Mouse (Mus musculus) E14TG2a.4 (cell line): ENCODE data around the gene Csnk1g1.

Experiments used
- CTCF ChIP-seq: conservative IDR thresholded peaks from 2 replicates; pipeline ENCODE4 v1.5.1; 2014; ENCODE audit warnings: low read length
- NANOG ChIP-seq: IDR thresholded peaks from 2 replicates; pipeline ENCODE4 v1.6.1; 2014; ENCODE audit warnings: borderline replicate concordance, low read length, mixed read lengths

DNA sequence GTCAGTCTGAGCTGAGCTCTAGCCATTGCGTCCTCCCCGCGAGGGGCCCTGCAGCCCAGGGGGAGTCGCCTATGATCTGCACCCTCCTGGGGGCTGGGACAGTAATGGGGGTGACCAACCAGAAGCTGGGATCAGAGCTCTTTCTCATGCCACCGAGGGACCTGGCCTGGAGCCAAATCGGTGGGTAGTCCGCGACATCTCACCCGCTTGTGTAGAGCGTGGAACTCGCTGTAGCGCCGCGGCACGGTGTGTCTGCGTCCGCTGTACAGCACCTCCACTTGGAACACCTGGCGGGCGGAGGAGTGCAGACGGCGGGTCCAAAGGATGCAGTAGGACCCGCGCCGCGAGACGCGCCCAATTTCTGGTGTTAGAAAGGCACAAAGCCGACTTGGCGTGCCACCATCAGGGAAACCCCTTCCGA, 160.3 kb downstream of the Csnk1g1 start:
- TF ChIP-seq CTCF (no peak), NANOG (no peak)
